Mouse (Mus musculus) G1E (cell line): ENCODE results near the gene Spint2. TPM values are rescaled to one million over a fixed set of nuclear protein-coding genes. Genes with fewer than 3 reads are reported as not detected.
A peak's percentile ranks its signal among the peaks of the same experiment; 100 is the strongest.

Source experiments
- ATAC-seq: 2 replicates; pipeline ENCODE4 v1.8.0; 2016; ENCODE audit warnings: mild to moderate bottlenecking; ENCODE audit not compliant: insufficient number of reproducible peaks, poor library complexity, low FRiP score, severe bottlenecking; ENCODE audit errors: extremely low read depth
- DNase-seq: peaks from one replicate; pipeline ENCODE4 v3.0.0; 2012; ENCODE audit warnings: low spot score
- H3K27me3 ChIP-seq: 2 replicates; pipeline ENCODE4 v1.6.1; 2012; ENCODE audit warnings: mild to moderate bottlenecking, low read length, inconsistent platforms; ENCODE audit not compliant: insufficient read depth
- H3K36me3 ChIP-seq: replicated peaks from 2 replicates; pipeline ENCODE3; 2012; ENCODE audit warnings: mild to moderate bottlenecking, inconsistent platforms
- H3K4me1 ChIP-seq: 2 replicates; pipeline ENCODE4 v1.6.1; 2012; ENCODE audit warnings: low read depth, low read length, inconsistent platforms, mixed read lengths; ENCODE audit not compliant: insufficient read depth
- H3K4me3 ChIP-seq: 2 replicates; pipeline ENCODE4 v1.5.1; 2012; ENCODE audit warnings: low read depth, mild to moderate bottlenecking, inconsistent platforms, low read length, moderate library complexity, mixed read lengths
- H3K9me3 ChIP-seq: replicated peaks from 2 replicates; pipeline ENCODE4 v1.6.1; 2012; ENCODE audit warnings: inconsistent platforms
- CTCF ChIP-seq: IDR thresholded peaks from 2 replicates; pipeline ENCODE4 v1.5.1; 2012; ENCODE audit warnings: low read depth, low read length, inconsistent platforms, mixed read lengths
- GATA1 ChIP-seq: IDR thresholded peaks from 2 replicates; pipeline ENCODE4 v1.6.1; 2012; ENCODE audit warnings: borderline replicate concordance, low read length, inconsistent platforms, mixed read lengths
- GATA2 ChIP-seq: IDR thresholded peaks from 2 replicates; pipeline ENCODE4 v1.6.1; 2012; ENCODE audit warnings: low read depth, low read length, inconsistent platforms, borderline replicate concordance
- POLR2AphosphoS5 ChIP-seq: IDR thresholded peaks from 2 replicates; pipeline ENCODE4 v1.6.1; 2012; ENCODE audit warnings: low read depth, low read length, inconsistent platforms; ENCODE audit not compliant: insufficient replicate concordance
- TAL1 ChIP-seq: conservative IDR thresholded peaks from 2 replicates; pipeline ENCODE4 v1.6.1; 2012; ENCODE audit warnings: low read depth, low read length, inconsistent platforms, mixed read lengths
- polyA plus RNA-seq: library from polyadenylated mRNA; stranded (reverse); fragments of >175 nt; gene quantifications from 2 replicates; pipeline ENCODE4 v1.2.3, GENCODE M21; 2012
- total RNA-seq, 2 experiments: library from RNA; stranded (forward) in 1 of 2; stranded (reverse) in 1 of 2; fragments of 200-1000 nt in 1 of 2; fragments of >200 nt in 1 of 2; fragmentation: Nextera tagmentation in 1 of 2; gene quantifications; 2 replicates each; pipeline ENCODE4 v1.2.3; 2014 to 2017

Gene Spint2
- total and polyA plus RNA-seq, 3 experiments = 21.4 to 102 (median 24.4) TPM

DNA sequence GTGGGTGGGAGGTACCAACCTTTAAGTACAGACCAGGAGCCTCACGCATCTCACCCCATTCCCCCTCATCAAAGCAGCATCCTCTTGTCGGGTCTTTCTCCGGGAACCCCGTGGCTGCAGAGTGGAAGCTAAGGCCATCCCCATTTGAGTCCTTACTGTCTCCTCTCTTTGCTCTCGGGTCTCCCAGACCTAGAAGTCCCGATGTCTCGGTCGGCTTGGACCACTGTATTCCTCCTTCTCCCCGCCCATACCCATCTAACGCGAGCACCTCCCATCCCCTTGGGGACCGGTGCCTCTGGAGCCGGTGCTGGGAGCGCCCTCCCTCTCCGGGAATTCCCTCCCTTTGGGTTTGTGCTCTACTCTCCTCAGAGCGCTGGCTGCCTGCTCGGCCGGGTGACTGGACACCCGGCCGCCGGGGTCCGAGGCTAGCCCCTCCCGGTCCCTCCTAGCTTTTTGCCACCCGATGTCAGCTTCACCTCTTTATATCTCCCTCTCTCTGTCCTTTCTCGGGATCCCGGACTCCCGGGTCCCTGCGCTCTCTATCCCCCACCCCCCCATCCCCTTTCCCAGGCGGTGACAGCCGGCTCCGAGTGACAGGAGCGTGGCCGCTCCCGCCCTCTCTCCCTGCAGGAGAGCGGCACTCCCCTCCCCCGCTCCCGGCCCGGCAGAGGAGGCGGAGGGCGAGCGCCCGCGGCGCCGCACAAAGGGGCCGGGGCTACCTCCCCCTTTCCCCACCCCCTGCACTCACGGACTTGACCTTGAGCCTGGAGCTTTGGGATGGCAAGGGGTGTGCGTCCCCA, 23.0 kb upstream of the Spint2 start:
- peaks cover 68% of the 10 kb centered on the region for H3K4me1 ChIP-seq
- H3K27me3 ChIP-seq = peaks cover 21% of the 10 kb centered on the region
- H3K9me3 ChIP-seq = no peaks in the 10 kb centered on the region
- TF ChIP-seq POLR2AphosphoS5 (no peak), GATA2 (no peak), GATA1 (no peak), TAL1 (no peak), CTCF (no peak)
- no peak for ATAC-seq
- H3K36me3 ChIP-seq = peaks cover 36% of the 10 kb centered on the region
- peak overlapping the region; percentile 72 for H3K4me3 ChIP-seq
- DNase-seq = no peak

- TF ChIP-seq CTCF (no peak), POLR2AphosphoS5 (no peak)
- Histone ChIP-seq H3K9me3 (no peaks in the 10 kb centered on the region), H3K27me3 (peaks cover 23% of the 10 kb centered on the region), H3K4me3 (peak within 1 kb of the TSS; percentile 72), H3K4me1 (peaks cover 60% of the 10 kb centered on the region), H3K36me3 (peaks cover 39% of the 10 kb centered on the region)
- DNase-seq = peak; percentile 85
- ATAC-seq = peak; percentile 54; the same call in 1 of the 2 replicates
Measured at GRCm38 (mm10) chr7:29303738-29304462, 22.2 kb upstream of the Spint2 start, which contains the start of gene Dpf1. Gene Dpf1 (plus strand): TSS chr7:29303951.

- Histone ChIP-seq H3K36me3 (peaks cover 39% of the 10 kb centered on the region), H3K9me3 (no peaks in the 10 kb centered on the region), H3K27me3 (peaks cover 26% of the 10 kb centered on the region), H3K4me3 (no peak overlapping the region), H3K4me1 (peaks cover 52% of the 10 kb centered on the region)
- TF ChIP-seq POLR2AphosphoS5 (no peak), GATA1 (no peak), CTCF (no peak), TAL1 (no peak), GATA2 (no peak)
- no peak for ATAC-seq
- no peak for DNase-seq
Measured at GRCm38 (mm10) chr7:29302641-29303040, 20.9 kb upstream of the Spint2 start.

- DNase-seq (no peak), ATAC-seq (no peak)
- TF ChIP-seq GATA1 (no peak), GATA2 (no peak), TAL1 (no peak), POLR2AphosphoS5 (no peak), CTCF (no peak)
- H3K4me3 ChIP-seq = no peak overlapping the region
- H3K27me3 ChIP-seq = peaks cover 29% of the 10 kb centered on the region
- no peaks in the 10 kb centered on the region for H3K9me3 ChIP-seq
- peaks cover 39% of the 10 kb centered on the region for H3K4me1 ChIP-seq
- peaks cover 36% of the 10 kb centered on the region for H3K36me3 ChIP-seq
Measured at GRCm38 (mm10) chr7:29301127-29301566, 19.4 kb upstream of the Spint2 start.

DNA sequence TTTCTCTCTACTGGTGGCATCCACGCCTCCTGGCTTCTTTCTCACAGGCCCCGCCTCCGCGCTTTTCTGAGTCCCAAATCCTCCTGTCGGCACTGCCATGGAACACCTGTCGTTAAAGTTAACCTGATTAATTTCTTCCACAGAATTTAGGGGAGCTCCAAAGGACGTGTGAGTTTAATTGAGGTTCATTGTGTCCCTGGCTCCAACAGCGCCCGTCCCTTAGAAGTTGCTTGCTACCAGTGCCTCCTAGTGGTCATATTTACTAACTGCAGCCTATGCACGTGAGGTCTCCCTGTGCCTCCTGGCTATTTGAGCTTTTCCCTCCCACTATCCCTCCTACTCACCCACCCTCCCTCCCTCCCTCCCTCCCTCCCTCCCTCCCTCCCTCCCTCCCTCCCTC, 15.3 kb upstream of the Spint2 start:
- TF ChIP-seq CTCF = peak; percentile 86
- no peak for TF ChIP-seq GATA2
- Histone ChIP-seq H3K4me1 (peaks cover 28% of the 10 kb centered on the region), H3K27me3 (peaks cover 35% of the 10 kb centered on the region), H3K9me3 (no peaks in the 10 kb centered on the region), H3K4me3 (no peak overlapping the region), H3K36me3 (peaks cover 22% of the 10 kb centered on the region)
- ATAC-seq (no peak), DNase-seq (no peak)

GRCm38 (mm10) chr7:29295861-29296647, 14.3 kb upstream of the Spint2 start:
- Histone ChIP-seq H3K36me3 (peaks cover 14% of the 10 kb centered on the region), H3K4me1 (peaks cover 26% of the 10 kb centered on the region), H3K27me3 (peaks cover 42% of the 10 kb centered on the region), H3K9me3 (no peaks in the 10 kb centered on the region), H3K4me3 (no peak overlapping the region)
- no peak for ATAC-seq
- no peak for TF ChIP-seq TAL1
- no peak for TF ChIP-seq POLR2AphosphoS5
- TF ChIP-seq CTCF = no peak
- TF ChIP-seq GATA2 = no peak
- DNase-seq = no peak
